Mouse (Mus musculus) hematopoietic multipotent progenitor cell, adult 10-12 weeks (in vitro differentiated cells): ENCODE results near the gene Olfr224. TPM values are rescaled to one million over a fixed set of nuclear protein-coding genes. Genes with fewer than 3 reads are reported as not detected.

ENCODE experiments used
- polyA plus RNA-seq: library from polyadenylated mRNA; stranded (reverse); fragments of >175 nt; gene quantifications from 2 replicates; pipeline ENCODE4 v1.2.3, GENCODE M21; 2012; ENCODE audit warnings: low replicate concordance

The Olfr224 gene
- not detected in 2 replicates for polyA plus RNA-seq

DNA sequence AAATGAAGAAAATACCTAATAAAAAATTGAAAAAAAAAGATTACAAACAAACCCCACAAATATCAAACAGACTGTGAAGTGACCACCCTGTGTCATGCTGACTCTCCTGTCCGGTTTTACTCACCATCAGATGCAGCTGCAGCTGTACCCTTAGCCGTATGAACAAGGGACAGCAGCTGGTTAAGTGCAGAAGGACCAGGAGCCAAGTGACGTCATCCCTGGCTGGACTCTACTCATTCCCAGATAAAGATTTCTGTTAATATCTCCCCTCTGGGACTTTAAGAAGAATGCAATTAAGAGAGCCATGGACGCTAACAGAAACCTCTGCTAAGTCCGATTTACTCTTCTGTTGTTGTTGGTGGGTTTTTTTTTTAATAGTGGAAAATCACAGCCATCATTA lies at the start of gene Olfr224:
Gene Olfr224, minus strand, starts transcription at position 149 of the 400 bp plus-strand sequence.

DNA sequence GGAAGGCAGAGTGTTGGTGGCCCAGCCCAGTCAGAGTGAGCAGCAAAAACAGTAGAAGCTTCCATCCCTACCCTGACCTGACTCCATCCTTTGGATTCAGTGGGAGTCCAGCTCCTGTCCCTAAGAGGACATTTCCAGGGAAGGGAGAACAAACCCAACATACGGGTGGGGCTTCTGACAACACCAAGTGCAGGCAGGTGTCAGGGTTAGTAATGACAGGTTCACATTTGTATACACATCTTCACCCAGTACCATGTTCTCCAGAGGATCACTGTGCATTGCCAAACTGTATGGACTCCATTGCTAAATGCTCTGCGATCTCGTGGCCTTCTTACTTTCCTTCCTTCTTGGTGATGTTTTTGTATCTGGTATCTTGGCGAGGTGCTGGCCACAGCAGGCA lies 45.6 kb upstream of the Olfr224 start, which contains the start of gene 2210407C18Rik:
Gene 2210407C18Rik, minus strand, starts transcription at position 101 of the 400 bp plus-strand sequence.

DNA sequence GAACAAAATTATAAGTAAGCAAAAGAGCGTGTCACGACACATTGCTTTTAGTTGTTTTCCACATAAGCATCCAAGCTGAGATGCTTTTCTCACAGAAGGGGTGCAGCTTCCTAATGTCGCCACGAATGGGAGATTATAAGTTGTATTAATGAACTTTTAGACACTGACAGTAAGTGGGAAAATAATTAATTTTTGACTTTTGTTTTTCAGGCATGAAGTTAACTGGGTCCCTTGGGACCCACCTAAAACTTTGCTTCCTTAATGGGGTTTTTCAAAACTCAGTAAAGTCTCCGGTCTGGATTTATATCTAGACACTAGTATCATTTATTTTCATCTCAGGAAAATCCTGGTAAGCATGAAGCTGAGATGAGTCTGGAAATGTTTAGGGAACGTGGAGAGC lies 24.5 kb upstream of the Olfr224 start, which contains the start of gene Olfr324:
Gene Olfr324, plus strand, starts transcription at position 301 of the 400 bp plus-strand sequence.

DNA sequence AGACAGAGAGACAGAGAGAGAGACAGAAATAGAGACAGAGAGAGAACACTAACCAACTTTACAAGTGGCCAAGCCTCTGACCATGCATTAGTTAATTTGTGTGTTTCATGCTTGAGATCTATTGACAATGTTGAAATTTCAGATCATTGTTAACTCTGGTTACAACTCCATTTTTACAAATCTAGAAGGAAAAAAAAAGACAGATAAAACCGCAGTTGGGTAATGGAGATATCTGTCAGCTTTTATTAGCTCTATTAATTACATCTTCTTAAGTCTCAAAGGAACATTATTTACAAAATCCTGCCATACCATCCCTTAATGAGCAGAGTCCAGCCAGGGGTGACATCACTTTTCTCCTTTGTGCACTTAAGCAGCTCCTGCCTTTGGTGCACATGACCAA lies 7.1 kb upstream of the Olfr224 start, which contains the start of gene Olfr325:
Gene Olfr325, plus strand, starts transcription at position 301 of the 400 bp plus-strand sequence.

DNA sequence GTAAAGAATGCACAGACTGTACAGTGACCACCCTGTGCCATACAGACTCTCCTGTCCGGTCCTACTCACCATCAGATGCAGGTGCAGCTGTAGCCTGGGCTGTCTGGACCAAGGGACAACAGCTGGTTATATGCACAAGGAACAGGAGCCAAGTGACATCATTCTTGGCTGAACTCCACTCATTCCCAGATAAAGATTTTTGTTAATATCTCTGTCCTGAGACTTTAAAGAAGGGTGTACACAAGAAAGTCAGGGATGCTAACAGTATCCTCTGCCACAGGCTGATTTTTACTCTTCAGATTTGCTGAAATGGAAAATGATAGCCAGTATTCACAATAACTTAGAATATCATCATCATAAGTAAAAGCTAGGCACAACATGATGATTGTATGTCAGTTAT lies 14.8 kb downstream of the Olfr224 start, which contains the start of gene Olfr328:
Gene Olfr328, minus strand, starts transcription at position 101 of the 400 bp plus-strand sequence.

DNA sequence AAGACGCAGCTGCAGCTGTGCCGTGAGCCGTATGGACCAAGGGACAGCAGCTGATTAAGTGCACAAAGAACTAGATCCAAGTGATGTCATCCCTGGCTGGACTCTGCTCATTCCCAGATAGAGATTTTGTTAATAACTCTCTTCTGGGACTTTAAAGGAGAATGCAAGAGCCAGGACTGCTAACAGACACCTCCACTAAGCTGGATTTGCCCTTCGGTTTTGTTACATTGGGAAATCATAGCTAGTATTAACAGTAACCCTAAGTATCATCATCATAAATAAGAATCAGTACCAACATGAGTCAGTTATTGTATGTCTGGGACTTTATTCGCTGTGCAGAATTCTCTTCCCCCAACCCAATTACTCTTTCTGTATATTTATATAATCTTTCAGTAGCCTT lies 24.0 kb downstream of the Olfr224 start, which contains the start of gene Olfr329-ps:
Gene Olfr329-ps, minus strand, starts transcription at position 101 of the 400 bp plus-strand sequence.

DNA sequence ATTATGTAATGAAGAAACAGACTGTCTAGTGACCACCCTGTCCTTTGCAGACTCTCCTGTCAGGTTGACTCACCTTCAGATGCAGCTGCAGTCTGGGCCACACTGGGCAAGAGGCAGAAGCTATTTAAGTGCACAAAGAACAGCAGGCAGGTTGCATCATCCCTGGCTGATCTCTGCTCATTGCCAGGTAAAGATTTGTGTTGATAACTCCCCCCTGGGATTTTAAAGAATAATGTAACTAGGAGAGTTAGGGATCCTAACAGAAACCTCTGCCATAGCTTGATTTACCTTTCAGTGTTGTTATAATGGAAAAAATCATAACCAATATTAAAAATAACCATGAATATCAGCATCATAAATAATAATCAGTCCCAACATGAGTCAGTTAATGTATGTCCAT lies 35.6 kb downstream of the Olfr224 start, which contains the start of gene Olfr330:
Gene Olfr330, minus strand, starts transcription at position 101 of the 400 bp plus-strand sequence.

Other genes starting within 250 kb of the Olfr224 start
- gene Zfp672, start 240.2 kb downstream of the Olfr224 start, polyA plus RNA-seq: 9.4 and 11.8 TPM in 2 replicates
- gene Sh3bp5l, start 239.8 kb downstream of the Olfr224 start, polyA plus RNA-seq: 18.6 and 31.9 TPM in 2 replicates
- gene Lypd8, start 191.5 kb downstream of the Olfr224 start, polyA plus RNA-seq: not detected in 2 replicates
- not detected in 2 replicates for gene 1810065E05Rik, start 149.4 kb downstream of the Olfr224 start, polyA plus RNA-seq
- gene Gm12253, start 138.0 kb downstream of the Olfr224 start, polyA plus RNA-seq: not detected in 2 replicates
- gene Lypd9, start 117.6 kb downstream of the Olfr224 start, polyA plus RNA-seq: not detected in 2 replicates
- not detected in 2 replicates for gene Olfr30, start 108.3 kb downstream of the Olfr224 start, polyA plus RNA-seq
- not detected in 2 replicates for gene Olfr332, start 78.0 kb downstream of the Olfr224 start, polyA plus RNA-seq
- gene Olfr331, start 68.0 kb downstream of the Olfr224 start, polyA plus RNA-seq: not detected in 2 replicates
- gene Olfr330, start 35.7 kb downstream of the Olfr224 start, polyA plus RNA-seq: not detected in 2 replicates
- gene Olfr329-ps, start 24.1 kb downstream of the Olfr224 start, polyA plus RNA-seq: not detected in 2 replicates
- gene Olfr328, start 14.9 kb downstream of the Olfr224 start, polyA plus RNA-seq: not detected in 2 replicates
- gene Olfr325, start 7.2 kb upstream of the Olfr224 start, polyA plus RNA-seq: not detected in 2 replicates
- not detected in 2 replicates for gene Olfr324, start 24.6 kb upstream of the Olfr224 start, polyA plus RNA-seq
- not detected in 2 replicates for gene 2210407C18Rik, start 45.5 kb upstream of the Olfr224 start, polyA plus RNA-seq
- gene Olfr323, start 59.9 kb upstream of the Olfr224 start, polyA plus RNA-seq: 0.18 TPM in 1 of 2 replicates, not detected in the other
- 0.15 and 5.6 TPM in 2 replicates for gene Trim58, start 69.9 kb upstream of the Olfr224 start, polyA plus RNA-seq
- 0.03 TPM in 1 of 2 replicates, not detected in the other for gene Olfr322, start 88.2 kb upstream of the Olfr224 start, polyA plus RNA-seq
- gene Olfr320, start 110.5 kb upstream of the Olfr224 start, polyA plus RNA-seq: not detected in 2 replicates
- not detected in 2 replicates for gene Olfr319, start 128.6 kb upstream of the Olfr224 start, polyA plus RNA-seq
- gene Olfr318, start 153.5 kb upstream of the Olfr224 start, polyA plus RNA-seq: not detected in 2 replicates
- not detected in 2 replicates for gene Olfr317, start 168.7 kb upstream of the Olfr224 start, polyA plus RNA-seq
- 0.12 TPM in 1 of 2 replicates, not detected in the other for gene Olfr316, start 182.2 kb upstream of the Olfr224 start, polyA plus RNA-seq
- gene Olfr315, start 202.6 kb upstream of the Olfr224 start, polyA plus RNA-seq: not detected in 2 replicates
- gene Olfr314, start 212.4 kb upstream of the Olfr224 start, polyA plus RNA-seq: not detected in 2 replicates
- gene Fam183b, start 231.4 kb upstream of the Olfr224 start, polyA plus RNA-seq: not detected in 2 replicates
- not detected in 2 replicates for gene Olfr313, start 244.4 kb upstream of the Olfr224 start, polyA plus RNA-seq